Mouse (Mus musculus) midbrain, embryonic 11.5 days (tissue): ENCODE results near the gene Zfp266. TPM values are rescaled to one million over a fixed set of nuclear protein-coding genes. Genes with fewer than 3 reads are reported as not detected.

ENCODE experiments used
- ATAC-seq: fragments of 200-750 bp; cut with Nextera tagmentation; 2 replicates; pipeline ENCODE4 v1.8.0; 2017; ENCODE audit warnings: moderate TSS enrichment, moderate library complexity; ENCODE audit not compliant: low FRiP score
- DNase-seq: peaks from one replicate; pipeline ENCODE4 v3.0.0; 2015; ENCODE audit warnings: low spot score; ENCODE audit errors: missing footprints
- H3K27ac ChIP-seq: fragments of 300-500 bp; sonication (generic); 2 replicates; pipeline ENCODE4 v1.5.1; 2014; ENCODE audit warnings: low read depth, low read length
- H3K27me3 ChIP-seq: fragments of 300-500 bp; sonication (generic); 2 replicates; pipeline ENCODE4 v1.6.1; 2014; ENCODE audit warnings: mild to moderate bottlenecking, low read length, moderate library complexity, mixed read lengths; ENCODE audit not compliant: control insufficient read depth, insufficient read depth
- H3K36me3 ChIP-seq: fragments of 300-500 bp; sonication (generic); 2 replicates; pipeline ENCODE4 v1.6.1; 2014; ENCODE audit warnings: mild to moderate bottlenecking, low read length, moderate library complexity, mixed read lengths; ENCODE audit not compliant: control insufficient read depth, insufficient read depth
- H3K4me1 ChIP-seq: fragments of 300-500 bp; sonication (generic); 2 replicates; pipeline ENCODE4 v1.6.1; 2014; ENCODE audit warnings: low read length; ENCODE audit not compliant: control insufficient read depth, insufficient read depth
- H3K4me2 ChIP-seq: fragments of 300-500 bp; sonication (generic); 2 replicates; pipeline ENCODE4 v1.6.1; 2014; ENCODE audit warnings: mild to moderate bottlenecking, moderate library complexity
- H3K4me3 ChIP-seq: fragments of 300-500 bp; sonication (generic); 2 replicates; pipeline ENCODE4 v1.5.1; 2014; ENCODE audit warnings: low read depth, low read length
- H3K9ac ChIP-seq: fragments of 300-500 bp; sonication (generic); 2 replicates; pipeline ENCODE4 v1.6.1; 2014; ENCODE audit warnings: low read length
- H3K9me3 ChIP-seq: fragments of 300-500 bp; sonication (generic); 2 replicates; pipeline ENCODE4 v1.6.1; 2016; ENCODE audit warnings: low read length; ENCODE audit not compliant: control insufficient read depth
- WGBS: fragments of 180-500 bp; shearing (Covaris S2); extraction: QIAGEN DNeasy Blood & Tissue Kit; methylation state at CpG from one replicate; pipeline ENCODE4 v1.1.7; 2014; 5-methylcytosine and 5-hydroxymethylcytosine counted together
- polyA plus RNA-seq: library from polyadenylated mRNA; unstranded; fragments of >200 nt; fragmentation: Nextera tagmentation; extraction: Ambion mirVana; gene quantifications from 2 replicates; pipeline ENCODE4 v1.2.1, GENCODE M21; 2014

The Zfp266 gene
- polyA plus RNA-seq, 1 experiment from 2014 or later: 127 TPM

DNA sequence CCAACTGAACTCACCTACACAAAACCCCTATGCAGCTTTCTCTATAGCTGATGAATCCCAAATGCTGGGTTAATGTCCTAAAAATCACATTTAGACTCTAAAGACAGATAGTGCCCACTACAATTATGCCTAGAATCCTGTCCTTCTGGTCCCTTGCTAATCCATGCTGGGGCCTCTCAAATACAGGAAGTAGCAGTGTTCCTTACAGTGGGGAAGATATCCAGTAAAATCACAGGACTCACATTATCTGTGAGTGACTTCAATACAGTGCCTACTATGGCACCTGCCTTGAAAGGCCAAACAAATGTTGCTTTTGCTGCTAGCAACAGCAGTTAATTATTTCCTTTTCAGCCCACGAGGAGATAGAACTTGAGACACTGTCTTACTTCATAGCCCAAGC lies 10.9 kb downstream of the Zfp266 start:
- H3K4me3 ChIP-seq: no peak overlapping the region
- no peak overlapping the region for H3K4me2 ChIP-seq
- no peak for ATAC-seq
- no peaks in the 10 kb centered on the region for H3K27me3 ChIP-seq
- no peaks in the 10 kb centered on the region for H3K4me1 ChIP-seq
- DNase-seq: peak; percentile 78
- H3K9ac ChIP-seq: no peak overlapping the region
- no peak overlapping the region for H3K27ac ChIP-seq
- no peaks in the 10 kb centered on the region for H3K9me3 ChIP-seq
- WGBS: 82% methylated on average over 1 of the region's 1 CpGs
- peaks cover 19% of the 10 kb centered on the region for H3K36me3 ChIP-seq

DNA sequence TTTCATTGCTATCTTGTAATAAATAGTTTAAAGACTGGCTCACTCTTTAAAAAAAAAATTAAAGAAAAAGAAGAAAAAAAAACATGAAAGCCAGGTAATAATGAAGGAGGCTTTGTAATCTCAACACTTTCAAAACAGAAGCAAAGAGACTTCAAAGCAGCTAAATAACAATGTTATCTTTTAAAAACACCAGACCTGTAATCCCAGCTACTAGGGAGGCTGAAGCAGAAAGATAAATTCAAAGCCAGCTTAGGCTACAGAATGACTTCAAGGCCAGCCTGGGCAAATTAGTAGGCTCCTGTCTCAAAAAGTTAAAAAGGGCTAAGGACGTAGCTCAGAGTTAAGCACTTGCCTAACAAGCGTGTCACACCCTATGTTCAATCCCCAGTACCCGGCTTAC lies 11.5 kb downstream of the Zfp266 start:
- DNase-seq: peak; percentile 53
- Histone ChIP-seq H3K4me1 (no peaks in the 10 kb centered on the region), H3K9me3 (no peaks in the 10 kb centered on the region), H3K27me3 (no peaks in the 10 kb centered on the region), H3K36me3 (peaks cover 22% of the 10 kb centered on the region), H3K4me2 (no peak overlapping the region), H3K9ac (no peak overlapping the region), H3K4me3 (no peak overlapping the region), H3K27ac (no peak overlapping the region)
- ATAC-seq: no peak
- WGBS: 73% methylated on average over 3 of the region's 3 CpGs

GRCm38 (mm10) chr9:20504801-20505200 lies 16.4 kb downstream of the Zfp266 start:
- H3K9me3 ChIP-seq: no peaks in the 10 kb centered on the region
- no peak overlapping the region for H3K4me3 ChIP-seq
- no peak overlapping the region for H3K27ac ChIP-seq
- no peaks in the 10 kb centered on the region for H3K4me1 ChIP-seq
- no peak overlapping the region for H3K4me2 ChIP-seq
- no peaks in the 10 kb centered on the region for H3K27me3 ChIP-seq
- H3K36me3 ChIP-seq: peaks cover 35% of the 10 kb centered on the region
- WGBS: 93% methylated on average over 5 of the region's 5 CpGs
- DNase-seq (no peak), ATAC-seq (no peak)
- no peak overlapping the region for H3K9ac ChIP-seq

GRCm38 (mm10) chr9:20493281-20493680 lies 27.9 kb downstream of the Zfp266 start:
- H3K4me2 ChIP-seq: peak overlapping the region; percentile 74
- peak overlapping the region; percentile 93 for H3K9ac ChIP-seq
- WGBS: 9% methylated on average over 9 of the region's 9 CpGs
- H3K4me1 ChIP-seq: peaks cover 8% of the 10 kb centered on the region; the same call in 1 of the 2 replicates
- DNase-seq (no peak), ATAC-seq (no peak)
- no peaks in the 10 kb centered on the region for H3K27me3 ChIP-seq
- peaks cover 5% of the 10 kb centered on the region for H3K36me3 ChIP-seq
- H3K9me3 ChIP-seq: no peaks in the 10 kb centered on the region
- peak overlapping the region; percentile 82 for H3K27ac ChIP-seq
- H3K4me3 ChIP-seq: peak overlapping the region; percentile 67

DNA sequence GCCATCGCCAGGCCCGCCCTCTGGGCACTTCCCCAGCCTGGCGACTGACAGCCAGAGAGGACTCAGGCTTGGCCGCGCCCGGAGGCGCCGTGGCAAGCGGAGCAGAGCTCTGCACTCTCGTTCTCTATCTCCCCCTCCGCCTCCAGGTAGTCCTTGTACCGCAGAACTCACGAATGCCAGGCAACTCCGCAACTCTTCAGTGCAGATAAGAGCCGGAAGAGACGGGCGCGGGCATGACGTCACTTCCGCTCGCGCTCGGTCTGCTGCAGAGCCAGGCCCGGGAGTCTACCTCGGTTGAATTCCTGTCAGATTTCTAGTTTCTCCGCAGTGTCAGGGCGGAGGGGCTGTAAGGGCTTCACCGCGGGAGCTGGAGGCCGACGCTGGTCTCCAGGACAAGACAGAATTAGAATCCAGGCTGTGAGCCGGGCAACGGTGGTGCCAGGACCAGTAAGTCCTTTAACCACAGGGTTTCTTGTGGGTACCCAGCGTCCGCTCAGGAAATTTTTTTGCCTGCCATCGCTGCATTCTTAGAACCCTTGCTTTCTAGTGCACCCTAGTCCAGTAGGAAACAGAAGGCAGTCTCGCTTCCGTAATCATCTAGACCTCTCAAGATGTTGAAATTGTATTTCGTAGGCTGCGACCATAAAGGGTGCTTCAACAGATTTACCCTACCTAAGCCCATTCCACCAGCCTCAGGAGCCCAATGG lies 28.5 kb downstream of the Zfp266 start, which contains the start of gene Zfp426:
Zfp426 (minus strand) TSS at position 220 of the 707 bp plus-strand sequence.
- Histone ChIP-seq H3K4me3 (peak within 1 kb of the TSS; percentile 67), H3K9me3 (no peaks in the 10 kb centered on the region), H3K27me3 (no peaks in the 10 kb centered on the region), H3K27ac (peak within 1 kb of the TSS; percentile 82), H3K9ac (peak within 1 kb of the TSS; percentile 93), H3K36me3 (peaks cover 4% of the 10 kb centered on the region; the same call in 1 of the 2 replicates), H3K4me1 (peaks cover 8% of the 10 kb centered on the region; the same call in 1 of the 2 replicates), H3K4me2 (peak within 1 kb of the TSS; percentile 74)
- peak; percentile 100 for DNase-seq
- peak; percentile 97 for ATAC-seq
- WGBS: 1% methylated on average over 40 of the region's 40 CpGs

DNA sequence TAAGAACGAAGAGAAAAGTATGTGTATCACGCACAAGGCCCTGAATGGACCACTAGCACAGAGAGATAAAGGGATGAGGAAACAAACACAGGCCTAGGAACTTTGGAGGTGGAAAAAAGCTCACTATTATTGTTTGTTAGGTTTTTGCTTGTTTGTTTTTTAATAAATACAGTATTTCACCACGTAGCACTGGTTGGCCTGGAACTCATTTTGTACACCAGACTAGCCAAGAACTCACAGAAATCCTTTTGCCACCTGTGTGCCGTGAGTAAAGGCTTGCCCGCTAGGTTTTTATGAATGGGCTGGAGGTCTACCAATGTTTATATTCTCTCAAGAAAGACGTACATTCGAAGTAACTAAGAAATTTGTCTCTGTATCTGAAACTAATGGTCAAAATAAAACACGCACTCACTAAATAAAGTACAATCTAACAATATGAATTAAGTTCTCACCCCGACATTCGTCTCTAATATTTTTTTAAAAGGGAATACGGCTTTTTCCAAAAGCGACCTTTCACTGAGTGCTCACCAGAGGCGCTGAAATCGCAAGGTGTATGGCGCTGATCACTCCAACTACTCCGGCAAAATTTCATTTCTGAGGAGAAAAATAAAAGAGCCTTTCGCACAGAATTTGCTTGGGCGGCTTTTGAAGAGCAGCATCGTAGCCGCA lies 29.2 kb downstream of the Zfp266 start:
- peaks cover 8% of the 10 kb centered on the region; the same call in 1 of the 2 replicates for H3K4me1 ChIP-seq
- no peaks in the 10 kb centered on the region for H3K27me3 ChIP-seq
- 14% methylated on average over 20 of the region's 20 CpGs for WGBS
- H3K4me3 ChIP-seq: peak overlapping the region; percentile 67
- ATAC-seq (no peak), DNase-seq (no peak)
- peaks cover under 1% of the 10 kb centered on the region; the same call in 1 of the 2 replicates for H3K36me3 ChIP-seq
- no peaks in the 10 kb centered on the region for H3K9me3 ChIP-seq
- peak overlapping the region; percentile 82 for H3K27ac ChIP-seq
- peak overlapping the region; percentile 74 for H3K4me2 ChIP-seq
- peak overlapping the region; percentile 93 for H3K9ac ChIP-seq

DNA sequence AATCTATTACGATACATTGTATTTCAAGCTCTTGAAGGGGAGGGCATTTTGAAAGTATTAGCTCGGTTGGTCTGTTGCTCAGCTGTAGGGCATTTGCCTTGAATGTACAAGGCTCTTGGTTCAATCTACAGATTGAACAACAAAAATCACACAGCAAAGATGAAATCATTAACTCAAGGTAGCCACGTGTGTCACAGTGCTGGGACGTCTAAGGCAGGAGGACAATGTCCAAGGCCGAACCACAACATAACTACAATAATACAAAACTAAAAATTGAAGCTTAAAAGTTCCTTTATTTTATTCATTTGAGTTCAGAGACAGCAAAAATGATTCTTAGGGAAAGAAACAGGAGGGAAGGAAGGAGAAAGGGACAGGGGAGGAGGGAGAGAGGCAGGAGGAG lies 31.7 kb downstream of the Zfp266 start:
- H3K4me3 ChIP-seq: no peak overlapping the region

GRCm38 (mm10) chr9:20479396-20479795 lies 41.8 kb downstream of the Zfp266 start:
- Histone ChIP-seq H3K27ac (no peak overlapping the region), H3K4me3 (no peak overlapping the region), H3K4me1 (no peaks in the 10 kb centered on the region), H3K9me3 (no peaks in the 10 kb centered on the region), H3K9ac (no peak overlapping the region), H3K36me3 (peaks cover 13% of the 10 kb centered on the region; the same call in 1 of the 2 replicates), H3K4me2 (no peak overlapping the region), H3K27me3 (no peaks in the 10 kb centered on the region)
- DNase-seq: peak; percentile 69
- WGBS: 94% methylated on average over 5 of the region's 5 CpGs
- no peak for ATAC-seq

More for the DNA sequence above, 31.7 kb downstream of the Zfp266 start:
- Histone ChIP-seq H3K4me2 (no peak overlapping the region), H3K27ac (no peak overlapping the region), H3K9ac (no peak overlapping the region), H3K36me3 (0 out of 2 replicates have a peak, but pooled peaks cover 2% of the 10 kb centered on the region), H3K9me3 (no peaks in the 10 kb centered on the region), H3K4me1 (peaks cover 8% of the 10 kb centered on the region; the same call in 1 of the 2 replicates), H3K27me3 (no peaks in the 10 kb centered on the region)
- no peak for DNase-seq
- WGBS: 86% methylated on average over 5 of the region's 5 CpGs
- no peak for ATAC-seq

DNA sequence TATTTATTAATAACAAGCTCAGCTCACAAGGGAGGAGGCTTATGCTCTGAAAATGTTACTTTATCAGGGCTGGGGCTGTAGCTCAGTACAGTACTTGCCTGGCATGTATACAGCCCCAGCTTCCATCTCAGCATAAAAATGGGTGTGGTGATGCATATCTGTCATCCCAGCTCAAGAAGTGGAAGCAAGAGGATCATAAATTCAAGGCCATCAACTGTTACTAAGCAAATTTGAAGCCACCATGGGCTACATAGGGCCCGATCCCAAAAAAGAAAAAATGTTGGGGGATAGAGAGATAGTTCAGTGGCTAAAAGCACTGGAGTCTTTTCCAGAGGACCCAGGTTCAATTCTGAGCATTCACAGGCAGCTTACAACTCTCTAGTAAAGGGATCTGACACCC lies 44.6 kb downstream of the Zfp266 start:
- H3K27me3 ChIP-seq: no peaks in the 10 kb centered on the region
- WGBS: 96% methylated on average over 1 of the region's 1 CpGs
- peaks cover 29% of the 10 kb centered on the region for H3K36me3 ChIP-seq
- H3K9me3 ChIP-seq: no peaks in the 10 kb centered on the region
- DNase-seq (no peak), ATAC-seq (no peak)
- no peak overlapping the region for H3K4me3 ChIP-seq
- H3K9ac ChIP-seq: no peak overlapping the region
- no peaks in the 10 kb centered on the region for H3K4me1 ChIP-seq
- no peak overlapping the region for H3K27ac ChIP-seq
- H3K4me2 ChIP-seq: no peak overlapping the region
